Mouse (Mus musculus): Measurements from ENCODE around the gene Gm49721.
"Not testable (repeated sequence)": the region's sequence is repeated elsewhere in the genome, so short reads cannot be mapped to it uniquely, and the experiment has no call there.

Gene Gm49721

GRCm38 (mm10) chr17:7084523-7084922 is 105.8 kb downstream of the Gm49721 start:
- not testable (repeated sequence) for DNase-seq

- not testable (repeated sequence) for DNase-seq
Observed at GRCm38 (mm10) chr17:7085469-7086168, 106.9 kb downstream of the Gm49721 start.

DNA sequence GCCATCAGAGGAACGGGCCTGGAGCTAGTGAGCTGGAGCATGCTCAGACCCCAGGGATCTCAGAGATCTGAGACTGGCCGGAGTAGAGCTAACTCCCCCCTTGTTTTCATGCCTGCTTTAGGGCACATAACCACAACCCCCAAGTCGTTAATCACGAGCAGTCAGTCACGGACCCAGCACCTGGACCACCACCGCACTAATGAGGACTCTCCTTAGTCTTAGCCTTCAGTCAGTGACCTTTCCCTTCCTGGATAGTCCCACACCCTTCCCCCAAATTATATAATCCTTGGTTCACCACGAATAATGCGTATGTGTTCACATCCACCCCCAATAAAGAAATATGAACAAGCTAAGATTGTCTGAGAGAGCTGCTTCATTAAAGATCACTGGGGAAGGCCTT is 108.1 kb downstream of the Gm49721 start:
- DNase-seq: not testable (repeated sequence)
